Mouse (Mus musculus) ES-E14 (cell line): ENCODE results near the gene Ccdc126.

Experiments
- CHD2 ChIP-seq: IDR thresholded peaks from 2 replicates; pipeline ENCODE4 v1.6.1; 2014; ENCODE audit warnings: mild to moderate bottlenecking, low read depth, low read length, inconsistent platforms
- HCFC1 ChIP-seq: IDR thresholded peaks from 2 replicates; pipeline ENCODE4 v1.6.1; 2012; ENCODE audit warnings: low read length, inconsistent platforms, borderline replicate concordance; ENCODE audit not compliant: insufficient read depth
- MAFK ChIP-seq: IDR thresholded peaks from 2 replicates; pipeline ENCODE4 v1.6.1; 2014; ENCODE audit warnings: mild to moderate bottlenecking, low read depth, low read length, inconsistent platforms; ENCODE audit not compliant: insufficient read depth
- ZNF384 ChIP-seq: IDR thresholded peaks from 2 replicates; pipeline ENCODE4 v1.6.1; 2012; ENCODE audit warnings: low read depth, low read length, inconsistent platforms

DNA sequence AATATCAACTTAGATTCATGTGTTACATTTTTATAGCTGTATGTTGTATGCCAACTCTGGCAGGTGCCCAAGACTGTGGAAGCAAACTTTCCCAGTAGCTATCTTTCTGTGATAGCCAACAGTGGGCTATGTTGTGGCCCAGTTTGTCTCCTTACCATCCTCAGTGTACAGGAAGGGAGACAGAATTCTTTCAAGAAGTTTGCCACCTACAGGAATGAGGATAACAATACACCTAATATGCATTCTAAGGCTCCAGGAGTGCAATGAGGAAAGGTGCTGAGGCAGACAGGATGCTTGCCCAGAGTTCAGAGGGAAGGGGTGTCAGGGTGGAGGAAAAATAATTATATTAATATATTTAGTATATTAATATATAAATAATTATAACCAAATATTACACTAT, 41.3 kb downstream of the Ccdc126 start:
- no peak for TF ChIP-seq MAFK
- TF ChIP-seq ZNF384: no peak
- no peak for TF ChIP-seq CHD2
- TF ChIP-seq HCFC1: no peak
